Mouse (Mus musculus): ENCODE measurements around the gene Ttll5.

- no peak for TF ChIP-seq CTCF (IDR thresholded peaks at IDR 0.05; ENCODE audit: low read depth)
- TF ChIP-seq EP300 (optimal IDR thresholded peaks at IDR 0.05): no peak
These were observed 143.4 kb downstream of the Ttll5 start for GRCm38 (mm10) chr12:85967812-85968211.

Data from stomach, postnatal 0 days (tissue).